Mouse (Mus musculus): ENCODE results near the gene Senp5.

- no peak for TF ChIP-seq USF1 (IDR thresholded peaks at IDR 0.05; ENCODE audit: low read depth)
- no peak for TF ChIP-seq POLR2A (IDR thresholded peaks at IDR 0.05; ENCODE audit: insufficient read length, low read depth)
- TF ChIP-seq TCF12 (IDR thresholded peaks at IDR 0.05; ENCODE audit: insufficient read depth, poor library complexity, severe bottlenecking), result no peak
- TF ChIP-seq SRF (IDR thresholded peaks at IDR 0.05; ENCODE audit: control insufficient read depth, insufficient read length, low read depth), result no peak
- no peak for TF ChIP-seq MAX (IDR thresholded peaks at IDR 0.05; ENCODE audit: low read depth)
- no peak for TF ChIP-seq MYOD1 (IDR thresholded peaks at IDR 0.05; ENCODE audit: control insufficient read depth in 1 of 3, insufficient read length in 2 of 3, low read depth in 2 of 3)
These were observed 55.8 kb downstream of the Senp5 start for GRCm38 (mm10) chr16:31947333-31947732.
